9 mouse cellular contexts compared by ENCODE assay signal in the genomic region with DNA sequence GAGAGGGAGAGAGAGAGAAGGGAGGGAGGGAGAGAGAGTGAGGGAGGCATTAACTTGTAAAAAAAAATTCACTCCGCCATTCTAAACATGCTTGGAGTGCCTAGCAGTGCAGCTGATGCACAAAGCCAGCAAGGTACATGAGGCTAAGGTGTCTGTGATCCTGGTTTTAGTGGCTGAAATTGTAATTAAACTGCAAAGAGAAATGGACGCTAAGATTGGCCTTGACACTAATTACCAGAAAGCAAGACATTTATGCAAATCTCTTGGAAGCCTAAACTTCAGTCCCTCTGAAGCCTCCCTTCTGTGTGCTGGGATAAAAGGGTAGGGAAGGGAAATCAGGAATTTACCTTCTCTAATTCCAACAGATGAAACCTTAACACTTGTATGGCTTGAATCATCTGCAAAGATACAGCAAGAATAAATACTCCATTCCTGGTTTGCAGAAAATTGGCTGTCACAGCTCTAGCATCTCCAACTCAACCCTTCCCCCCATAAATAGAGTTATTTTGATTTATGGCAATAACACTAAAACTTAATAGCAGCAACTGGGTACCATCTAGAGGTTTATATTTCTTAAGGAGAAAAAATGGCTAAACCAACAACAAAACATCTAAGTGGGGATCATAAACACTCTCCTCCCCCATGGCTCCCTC. TPM values are rescaled to one million over a fixed set of nuclear protein-coding genes. Genes with fewer than 3 reads are reported as not detected.
A peak's percentile ranks its signal among the peaks of the same experiment; 100 is the strongest.
DNase-seq lines count a peak whose midpoint lies in the region; ATAC-seq and TF ChIP-seq lines count a peak whose summit lies in the region.
"Had no signal": no experiment of that assay in that cellular context is flagged by ENCODE, and none has a peak within 500 bp of the region (broad histone marks: within the 10 kb centered on the region; RNA-seq: fewer than 3 reads in every experiment).

No protein-coding gene starts in this region.

- H3K9me3 ChIP-seq in megakaryocyte, embryonic 14.5 days: no peaks in the 10 kb centered on the region
- H3K9me3 ChIP-seq in liver, postnatal 0 days (ENCODE audit: low read length): no peaks in the 10 kb centered on the region

- no peak for TF ChIP-seq CTCF in liver, postnatal 0 days (IDR thresholded peaks at IDR 0.05; ENCODE audit: low read depth)

- peak; percentile 39 for DNase-seq in cerebellum, adult 9-10 months
- DNase-seq in cerebellum, postnatal 25 days: no peak
- no peak for DNase-seq in liver, postnatal 0 days
- DNase-seq in thymus, postnatal 14 days: no peak
- no peak for DNase-seq in right cerebral cortex, adult 18-20 months
- no peak for DNase-seq in adrenal gland, adult 18-20 months (ENCODE audit: low spot score in 2 of 2)
- DNase-seq: kidney, adult 11 months had no signal

- 60% methylated on average over 2 of the region's 2 CpGs for WGBS in liver, postnatal 0 days (ENCODE audit: insufficient replicate concordance)

- ATAC-seq in megakaryocyte, adult 5-6 weeks (ENCODE audit: poor library complexity, severe bottlenecking): no peak
- no peak for ATAC-seq in liver, postnatal 0 days

- peaks cover 56% of the 10 kb centered on the region for H3K4me1 ChIP-seq in megakaryocyte, embryonic 14.5 days
- H3K4me1 ChIP-seq in liver, postnatal 0 days (ENCODE audit: insufficient read depth): peaks cover 9% of the 10 kb centered on the region; the same call in 1 of the 2 replicates

- peaks cover 84% of the 10 kb centered on the region for H3K36me3 ChIP-seq in megakaryocyte, embryonic 14.5 days (replicated peaks; ENCODE audit: low read length)
- 0 out of 2 replicates have a peak, but pooled peaks cover 4% of the 10 kb centered on the region for H3K36me3 ChIP-seq in liver, postnatal 0 days (replicated peaks; ENCODE audit: insufficient read depth, low read length)

- 0 out of 2 replicates have a peak overlapping the region, but pooled peaks have one; percentile 13 for H3K4me2 ChIP-seq in liver, postnatal 0 days (ENCODE audit: low read depth, low read length)

- H3K4me3 ChIP-seq in megakaryocyte, embryonic 14.5 days (replicated peaks): peak overlapping the region; percentile 93
- no peak overlapping the region for H3K4me3 ChIP-seq in liver, postnatal 0 days (ENCODE audit: low read depth, low read length)

- TF ChIP-seq EP300 in liver, postnatal 0 days (IDR thresholded peaks at IDR 0.05; ENCODE audit: low read depth): no peak

- H3K27ac ChIP-seq in liver, postnatal 0 days (ENCODE audit: low read depth): no peak overlapping the region

- no peak overlapping the region for H3K9ac ChIP-seq in liver, postnatal 0 days (replicated peaks)

- no peaks in the 10 kb centered on the region for H3K27me3 ChIP-seq in megakaryocyte, embryonic 14.5 days (replicated peaks)
- H3K27me3 ChIP-seq in liver, postnatal 0 days (ENCODE audit: insufficient read depth, low read length): peaks cover 12% of the 10 kb centered on the region; the same call in 1 of the 2 replicates

RNA-seq across cellular contexts. Expression of a gene that starts 6.2 kb away (rescaled TPM):
- 121 and 264 TPM in 2 replicates for polyA plus RNA-seq in megakaryocyte, embryonic 14.5 days (2012; ENCODE audit: insufficient read depth, low replicate concordance)
- total RNA-seq in megakaryocyte, adult 5-6 weeks (2015): 3.3 and 4.2 TPM in 2 replicates
- total RNA-seq in megakaryocyte, adult 5-6 weeks (2017): 5.9 and 6.0 TPM in 2 replicates
- 6.7 TPM in 2 replicates for polyA plus RNA-seq in liver, postnatal 0 days (2015; fragmentation: Nextera tagmentation; extraction: Ambion mirVana)
- 10 to 100 TPM; 31.2 to 49.4 TPM for total RNA-seq in adrenal gland, adult 18-20 months (2021)

Comparison
In these comparisons a context has a peak if more than half of its experiments do, and no peak if none do; other contexts are left out.
1. RNA of a gene that starts 6.2 kb away (total RNA-seq): 31.2 to 49.4 TPM in adrenal gland, adult 18-20 months; 3.3 to 6.0 TPM in megakaryocyte, adult 5-6 weeks; every median in the first group is over 4 times any median in the second.